Mouse (Mus musculus): Measurements from ENCODE around the gene Rasa3. TPM values are rescaled to one million over a fixed set of nuclear protein-coding genes. Genes with fewer than 3 reads are reported as not detected.

Rasa3 gene
- total RNA-seq, 4 experiments from 2014 or later = 5.0 to 6.9 (median 6.2) TPM

Other genes starting within 250 kb of the Rasa3 start
- gene Tmem255b, start 242.4 kb downstream of the Rasa3 start, total RNA-seq (2022) = 1 to 10 TPM; 1.3 to 2.5 (median 2.2) TPM
- gene Gas6, start 183.1 kb downstream of the Rasa3 start, total RNA-seq (2022) = 100 to 1,000 TPM in 1 of 4 experiments, 10 to 100 TPM in 3; 62.5 to 101 (median 75.1) TPM
- not detected for gene 1700029H14Rik, start 115.1 kb downstream of the Rasa3 start, total RNA-seq (2022)
- not detected for gene Cfap97d2, start 28.3 kb upstream of the Rasa3 start, total RNA-seq (2022)
- 10 to 100 TPM; 23.1 to 29.3 (median 25.8) TPM for gene Cdc16, start 80.1 kb upstream of the Rasa3 start, total RNA-seq (2022)
- gene Upf3a, start 108.0 kb upstream of the Rasa3 start, total RNA-seq (2022) = 1 to 10 TPM; 6.5 to 9.5 (median 8.6) TPM
- not detected for gene AF366264, start 160.8 kb upstream of the Rasa3 start, total RNA-seq (2022)
- gene Champ1, start 192.0 kb upstream of the Rasa3 start, total RNA-seq (2022) = 1 to 10 TPM; 6.5 to 8.0 (median 7.2) TPM
- gene Coprs, start 212.7 kb upstream of the Rasa3 start, total RNA-seq (2022) = 1 to 10 TPM; 4.4 to 6.9 (median 5.5) TPM